Mouse (Mus musculus) forebrain, embryonic 10.5 days (tissue): ENCODE results near the gene Upp2. TPM values are rescaled to one million over a fixed set of nuclear protein-coding genes. Genes with fewer than 3 reads are reported as not detected.
A peak's percentile ranks its signal among the peaks of the same experiment; 100 is the strongest.

Source experiments
- DNase-seq: peaks from one replicate; pipeline ENCODE4 v3.0.0-alpha.2; 2017; ENCODE audit warnings: low spot score; ENCODE audit errors: extremely low spot score
- H3K27ac ChIP-seq: fragments of 300-500 bp; sonication (generic); 2 replicates; pipeline ENCODE4 v1.5.1; 2016; ENCODE audit warnings: mild to moderate bottlenecking
- H3K27me3 ChIP-seq: fragments of 300-500 bp; sonication (generic); 2 replicates; pipeline ENCODE4 v1.6.1; 2016; ENCODE audit warnings: mild to moderate bottlenecking; ENCODE audit not compliant: poor library complexity, severe bottlenecking
- H3K36me3 ChIP-seq: fragments of 300-500 bp; sonication (generic); replicated peaks from 2 replicates; pipeline ENCODE4 v1.6.1; 2016; ENCODE audit warnings: mild to moderate bottlenecking, moderate library complexity
- H3K4me1 ChIP-seq: fragments of 300-500 bp; sonication (generic); 2 replicates; pipeline ENCODE4 v1.6.1; 2016
- H3K4me3 ChIP-seq: fragments of 300-500 bp; sonication (generic); 2 replicates; pipeline ENCODE4 v1.5.1; 2016; ENCODE audit warnings: mild to moderate bottlenecking, moderate library complexity
- H3K9me3 ChIP-seq: fragments of 300-500 bp; sonication (generic); 2 replicates; pipeline ENCODE4 v1.6.1; 2016; ENCODE audit warnings: mild to moderate bottlenecking, moderate library complexity
- WGBS: fragments of 180-500 bp; shearing (Covaris S2); methylation state at CpG from one replicate; pipeline ENCODE4 v1.1.7; 2016; 5-methylcytosine and 5-hydroxymethylcytosine counted together
- polyA plus RNA-seq: library from polyadenylated mRNA; unstranded; fragments of >200 nt; fragmentation: Nextera tagmentation; extraction: Ambion mirVana; gene quantifications from 2 replicates; pipeline ENCODE4 v1.2.1, GENCODE M21; 2016

Gene Upp2
- polyA plus RNA-seq, 1 experiment from 2014 or later = 3.9 TPM

GRCm38 (mm10) chr2:58557045-58557845 lies 9.9 kb upstream of the Upp2 start:
- H3K4me3 ChIP-seq = no peak overlapping the region
- H3K9me3 ChIP-seq = no peaks in the 10 kb centered on the region
- DNase-seq = no peak
- H3K4me1 ChIP-seq = peaks cover 23% of the 10 kb centered on the region
- no peak overlapping the region for H3K27ac ChIP-seq
- H3K27me3 ChIP-seq = no peaks in the 10 kb centered on the region
- H3K36me3 ChIP-seq = no peaks in the 10 kb centered on the region
- 81% methylated on average over 9 of the region's 9 CpGs for WGBS

GRCm38 (mm10) chr2:58562137-58562536 lies 5.0 kb upstream of the Upp2 start:
- WGBS = 82% methylated on average over 4 of the region's 4 CpGs
- Histone ChIP-seq H3K27me3 (no peaks in the 10 kb centered on the region), H3K9me3 (no peaks in the 10 kb centered on the region), H3K27ac (no peak overlapping the region), H3K4me1 (peaks cover 40% of the 10 kb centered on the region), H3K36me3 (no peaks in the 10 kb centered on the region), H3K4me3 (no peak overlapping the region)
- DNase-seq = no peak

GRCm38 (mm10) chr2:58565267-58565666 lies 1.8 kb upstream of the Upp2 start:
- Histone ChIP-seq H3K9me3 (no peaks in the 10 kb centered on the region), H3K4me3 (peak overlapping the region; percentile 93), H3K27ac (no peak overlapping the region), H3K4me1 (peaks cover 57% of the 10 kb centered on the region), H3K36me3 (no peaks in the 10 kb centered on the region), H3K27me3 (no peaks in the 10 kb centered on the region)
- WGBS = 72% methylated on average over 6 of the region's 6 CpGs
- no peak for DNase-seq

GRCm38 (mm10) chr2:58566049-58566409 lies 1.1 kb upstream of the Upp2 start:
- no peaks in the 10 kb centered on the region for H3K9me3 ChIP-seq
- no peak for DNase-seq
- peak overlapping the region; percentile 97 for H3K27ac ChIP-seq
- H3K4me3 ChIP-seq = peak overlapping the region; percentile 93
- no peaks in the 10 kb centered on the region for H3K36me3 ChIP-seq
- peaks cover 57% of the 10 kb centered on the region for H3K4me1 ChIP-seq
- no peaks in the 10 kb centered on the region for H3K27me3 ChIP-seq
- WGBS = 7% methylated on average over 6 of the region's 6 CpGs

- Histone ChIP-seq H3K4me3 (peak overlapping the region; percentile 93), H3K9me3 (no peaks in the 10 kb centered on the region), H3K27ac (peak overlapping the region; percentile 97), H3K27me3 (no peaks in the 10 kb centered on the region), H3K36me3 (no peaks in the 10 kb centered on the region), H3K4me1 (peaks cover 57% of the 10 kb centered on the region)
- WGBS = 4% methylated on average over 71 of the region's 78 CpGs
- peak; percentile 67 for DNase-seq
Measured at GRCm38 (mm10) chr2:58566410-58567065, 560 bp upstream of the Upp2 start.

GRCm38 (mm10) chr2:58567866-58568719 lies 995 bp downstream of the Upp2 start:
- no peaks in the 10 kb centered on the region for H3K27me3 ChIP-seq
- no peaks in the 10 kb centered on the region for H3K36me3 ChIP-seq
- no peak for DNase-seq
- H3K27ac ChIP-seq = peak overlapping the region; percentile 97
- peak overlapping the region; percentile 93 for H3K4me3 ChIP-seq
- no peaks in the 10 kb centered on the region for H3K9me3 ChIP-seq
- peaks cover 46% of the 10 kb centered on the region for H3K4me1 ChIP-seq
- 7% methylated on average over 12 of the region's 12 CpGs for WGBS

GRCm38 (mm10) chr2:58568841-58569645 lies 1.9 kb downstream of the Upp2 start:
- Histone ChIP-seq H3K4me1 (peaks cover 40% of the 10 kb centered on the region), H3K27me3 (no peaks in the 10 kb centered on the region), H3K9me3 (no peaks in the 10 kb centered on the region), H3K4me3 (peak overlapping the region; percentile 93; the same call in 1 of the 2 replicates), H3K36me3 (no peaks in the 10 kb centered on the region), H3K27ac (peak overlapping the region; percentile 97; the same call in 1 of the 2 replicates)
- WGBS = 68% methylated on average over 4 of the region's 4 CpGs
- no peak for DNase-seq

GRCm38 (mm10) chr2:58574167-58574566 lies 7.1 kb downstream of the Upp2 start:
- no peaks in the 10 kb centered on the region for H3K9me3 ChIP-seq
- no peak overlapping the region for H3K27ac ChIP-seq
- no peaks in the 10 kb centered on the region for H3K27me3 ChIP-seq
- no peak for DNase-seq
- no peaks in the 10 kb centered on the region for H3K36me3 ChIP-seq
- H3K4me3 ChIP-seq = no peak overlapping the region
- 94% methylated on average over 2 of the region's 2 CpGs for WGBS
- peaks cover 1% of the 10 kb centered on the region for H3K4me1 ChIP-seq

GRCm38 (mm10) chr2:58586311-58586710 lies 19.2 kb downstream of the Upp2 start:
- H3K27ac ChIP-seq = no peak overlapping the region
- H3K9me3 ChIP-seq = no peaks in the 10 kb centered on the region
- no peaks in the 10 kb centered on the region for H3K36me3 ChIP-seq

GRCm38 (mm10) chr2:58589637-58590036 lies 22.5 kb downstream of the Upp2 start:
- Histone ChIP-seq H3K9me3 (no peaks in the 10 kb centered on the region), H3K27ac (no peak overlapping the region), H3K27me3 (no peaks in the 10 kb centered on the region), H3K36me3 (no peaks in the 10 kb centered on the region), H3K4me1 (peaks cover 10% of the 10 kb centered on the region; the same call in 1 of the 2 replicates), H3K4me3 (no peak overlapping the region)
- 85% methylated on average over 4 of the region's 4 CpGs for WGBS
- no peak for DNase-seq

More at GRCm38 (mm10) chr2:58586311-58586710, 19.2 kb downstream of the Upp2 start:
- whole genome bisulfite sequencing = 79% methylated on average over 10 of the region's 10 CpGs
- H3K27me3 ChIP-seq = no peaks in the 10 kb centered on the region
- DNase-seq = no peak
- H3K4me3 ChIP-seq = no peak overlapping the region
- H3K4me1 ChIP-seq = peaks cover 24% of the 10 kb centered on the region; the same call in 1 of the 2 replicates

GRCm38 (mm10) chr2:58590055-58590454 lies 23.0 kb downstream of the Upp2 start:
- H3K27me3 ChIP-seq = no peaks in the 10 kb centered on the region
- 86% methylated on average over 1 of the region's 1 CpGs for WGBS

GRCm38 (mm10) chr2:58595350-58595749 lies 28.3 kb downstream of the Upp2 start:
- Histone ChIP-seq H3K4me3 (no peak overlapping the region), H3K4me1 (peaks cover 14% of the 10 kb centered on the region; the same call in 1 of the 2 replicates), H3K27me3 (no peaks in the 10 kb centered on the region), H3K36me3 (no peaks in the 10 kb centered on the region), H3K9me3 (no peaks in the 10 kb centered on the region), H3K27ac (peak overlapping the region; percentile 6; the same call in 1 of the 2 replicates)
- no peak for DNase-seq
- WGBS = 84% methylated on average over 9 of the region's 9 CpGs

More at GRCm38 (mm10) chr2:58590055-58590454, 23.0 kb downstream of the Upp2 start:
- H3K36me3 ChIP-seq = no peaks in the 10 kb centered on the region
- H3K4me3 ChIP-seq = no peak overlapping the region
- no peak overlapping the region for H3K27ac ChIP-seq
- no peak for DNase-seq
- H3K4me1 ChIP-seq = peaks cover 10% of the 10 kb centered on the region; the same call in 1 of the 2 replicates
- H3K9me3 ChIP-seq = no peaks in the 10 kb centered on the region
